Mouse (Mus musculus): ENCODE measurements around the gene Rbbp4.

- no peak for TF ChIP-seq EP300 (optimal IDR thresholded peaks at IDR 0.05)
- TF ChIP-seq CTCF (IDR thresholded peaks at IDR 0.05; ENCODE audit: low read depth): no peak
These were observed 40.0 kb downstream of the Rbbp4 start for GRCm38 (mm10) chr4:129295188-129295587.
